Mouse (Mus musculus) cortical plate, adult 2 months (tissue): ENCODE results near the gene Gm21996. TPM values are rescaled to one million over a fixed set of nuclear protein-coding genes. Genes with fewer than 3 reads are reported as not detected.
"Not testable (repeated sequence)": the region's sequence is repeated elsewhere in the genome, so short reads cannot be mapped to it uniquely, and the experiment has no call there.

Experiments used
- H3K27ac ChIP-seq: fragments of 200-500 bp; 2 replicates; pipeline ENCODE4 v1.5.1; 2012; ENCODE audit warnings: low read length, control low read depth, inconsistent platforms; ENCODE audit not compliant: insufficient read depth
- H3K4me1 ChIP-seq: fragments of 200-500 bp; 2 replicates; pipeline ENCODE4 v1.6.1; 2011; ENCODE audit warnings: low read length; ENCODE audit not compliant: control insufficient read depth, insufficient read depth
- H3K4me3 ChIP-seq: fragments of 200-500 bp; 2 replicates; pipeline ENCODE4 v1.5.1; 2011; ENCODE audit warnings: mild to moderate bottlenecking, low read length, control low read depth; ENCODE audit not compliant: insufficient read depth
- polyA plus RNA-seq: library from polyadenylated mRNA; depleted of rRNA; stranded (reverse); fragments of >200 nt; gene quantifications from 2 replicates; pipeline ENCODE4 v1.2.3, GENCODE M21; 2012; rRNA removed

The Gm21996 gene
- not detected in 2 replicates for polyA plus RNA-seq

DNA sequence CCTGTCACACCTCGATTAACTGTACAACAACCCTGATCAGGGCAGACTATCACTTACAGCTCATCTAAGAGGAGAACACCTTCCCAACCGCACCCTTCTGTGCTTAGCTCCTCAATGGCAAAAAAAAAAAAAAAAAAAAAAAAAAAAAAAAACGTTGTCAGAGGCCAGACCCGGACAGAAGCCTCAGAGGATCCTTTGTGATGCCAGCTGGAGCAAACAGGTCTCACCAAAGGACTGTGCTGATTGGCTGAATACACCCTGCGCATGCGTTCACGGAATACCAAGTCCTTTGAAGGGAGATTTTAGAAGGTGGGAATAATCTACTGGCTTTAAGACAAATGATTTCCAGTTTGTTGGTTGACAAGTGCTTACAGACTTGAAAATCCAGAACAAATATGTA lies at the start of gene Gm21996:
Gene Gm21996, minus strand, starts transcription at position 101 of the 400 bp plus-strand sequence.
- not testable (repeated sequence) for H3K4me1 ChIP-seq, H3K27ac ChIP-seq, H3K4me3 ChIP-seq
